Mouse (Mus musculus) forebrain, embryonic 15.5 days (tissue): ENCODE results near the gene Ptprt. TPM values are rescaled to one million over a fixed set of nuclear protein-coding genes. Genes with fewer than 3 reads are reported as not detected.

ENCODE experiments used
- ATAC-seq: fragments of 200-750 bp; cut with Nextera tagmentation; replicated peaks from 2 replicates; pipeline ENCODE4 v1.8.0; 2017; ENCODE audit warnings: mild to moderate bottlenecking, moderate TSS enrichment, moderate library complexity
- H3K27ac ChIP-seq: fragments of 300-500 bp; sonication (generic); replicated peaks from 2 replicates; pipeline ENCODE4 v1.5.1; 2015; ENCODE audit warnings: mild to moderate bottlenecking, inconsistent platforms
- H3K27me3 ChIP-seq: fragments of 300-500 bp; sonication (generic); 2 replicates; pipeline ENCODE4 v1.6.1; 2015; ENCODE audit warnings: inconsistent platforms
- H3K36me3 ChIP-seq: fragments of 300-500 bp; sonication (generic); 2 replicates; pipeline ENCODE4 v1.6.1; 2015; ENCODE audit warnings: mild to moderate bottlenecking, inconsistent platforms
- H3K4me1 ChIP-seq: fragments of 300-500 bp; sonication (generic); 2 replicates; pipeline ENCODE4 v1.6.1; 2015; ENCODE audit warnings: inconsistent platforms
- H3K4me2 ChIP-seq: fragments of 300-500 bp; sonication (generic); replicated peaks from 2 replicates; pipeline ENCODE4 v1.6.1; 2015; ENCODE audit warnings: mild to moderate bottlenecking, inconsistent platforms
- H3K4me3 ChIP-seq: fragments of 300-500 bp; sonication (generic); 2 replicates; pipeline ENCODE4 v1.5.1; 2015; ENCODE audit warnings: mild to moderate bottlenecking, inconsistent platforms
- H3K9ac ChIP-seq: fragments of 300-500 bp; sonication (generic); replicated peaks from 2 replicates; pipeline ENCODE4 v1.6.1; 2015; ENCODE audit warnings: mild to moderate bottlenecking, inconsistent platforms
- H3K9me3 ChIP-seq: fragments of 300-500 bp; sonication (generic); 2 replicates; pipeline ENCODE4 v1.6.1; 2016; ENCODE audit warnings: inconsistent platforms
- WGBS: fragments of 180-500 bp; shearing (Covaris S2); methylation state at CpG from one replicate; pipeline ENCODE4 v1.1.7; 2015; ENCODE audit warnings: mixed read lengths; 5-methylcytosine and 5-hydroxymethylcytosine counted together
- polyA plus RNA-seq: library from polyadenylated mRNA; unstranded; fragments of >200 nt; fragmentation: Nextera tagmentation; extraction: Ambion mirVana; gene quantifications from 2 replicates; pipeline ENCODE4 v1.2.1, GENCODE M21; 2015

Gene Ptprt
- polyA plus RNA-seq, 1 experiment from 2014 or later = 8.2 TPM

DNA sequence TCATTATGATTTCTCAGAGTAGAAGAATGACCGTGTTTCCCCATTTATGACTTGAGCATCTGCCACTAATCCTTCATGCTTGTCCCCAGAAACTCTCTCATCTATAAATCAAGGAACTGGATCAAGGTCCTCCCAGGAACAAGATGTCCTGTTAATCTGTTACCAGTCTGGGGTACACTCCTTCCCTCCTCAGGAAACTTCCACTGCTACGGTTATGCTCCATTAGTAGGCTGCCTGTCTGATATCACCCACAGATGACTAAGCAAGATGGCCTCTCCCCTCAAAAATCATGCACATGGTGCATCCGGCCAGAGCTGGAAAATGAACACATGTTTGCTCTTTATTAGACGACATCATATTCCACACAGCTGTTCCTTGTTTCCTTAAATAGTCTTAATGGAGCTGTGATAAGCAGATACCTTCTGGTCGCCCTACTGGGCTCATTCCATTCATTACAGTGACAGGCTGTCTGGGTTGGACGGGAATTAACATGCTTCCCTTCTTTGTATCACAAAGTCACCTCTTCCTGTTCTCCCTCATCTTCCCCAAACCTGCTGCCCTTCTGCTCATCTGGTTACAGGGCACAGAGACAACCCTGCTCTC is 1060.6 kb downstream of the Ptprt start:
- Histone ChIP-seq H3K36me3 (no peaks in the 10 kb centered on the region), H3K4me1 (no peaks in the 10 kb centered on the region), H3K27ac (no peak overlapping the region), H3K4me3 (no peak overlapping the region), H3K9me3 (no peaks in the 10 kb centered on the region), H3K27me3 (no peaks in the 10 kb centered on the region), H3K9ac (no peak overlapping the region), H3K4me2 (no peak overlapping the region)
- no peak for ATAC-seq
- 66% methylated on average over 6 of the region's 6 CpGs for WGBS

DNA sequence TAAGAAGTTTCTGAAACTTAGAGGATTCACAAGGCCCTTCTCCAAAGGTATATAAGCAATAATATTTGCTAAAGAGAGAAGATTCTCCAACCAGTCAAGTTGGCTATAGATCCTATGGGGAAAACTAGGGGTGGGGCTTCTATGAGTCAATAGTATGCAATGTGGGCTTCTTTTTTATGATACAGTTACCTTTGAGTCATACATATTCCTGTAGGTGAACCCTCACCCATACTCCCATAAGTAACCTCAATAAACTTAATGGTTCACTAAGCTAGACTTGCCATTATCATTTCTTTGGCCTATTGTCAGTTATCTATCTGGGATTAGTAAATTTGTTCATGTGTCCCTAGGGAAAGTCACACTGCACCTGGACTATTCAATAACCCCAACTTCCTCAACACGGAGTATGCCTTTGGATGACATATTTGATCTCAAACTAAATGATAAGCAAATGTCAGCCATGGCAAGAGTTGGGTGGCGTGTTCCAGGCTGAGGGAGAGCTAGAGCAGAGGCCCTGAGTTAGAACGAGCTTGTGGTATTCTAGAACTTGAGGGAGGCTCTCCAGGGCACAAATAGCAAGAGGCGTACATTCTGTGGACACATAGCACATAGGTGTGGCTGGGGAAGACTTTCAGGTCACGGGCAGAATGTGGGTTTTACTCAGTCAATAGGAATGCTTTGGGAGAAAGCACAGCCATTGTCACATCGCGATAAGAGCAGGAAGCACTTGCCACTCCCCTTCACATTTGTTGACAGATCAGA is 1067.4 kb downstream of the Ptprt start:
- Histone ChIP-seq H3K4me2 (no peak overlapping the region), H3K4me3 (no peak overlapping the region), H3K27ac (no peak overlapping the region), H3K9ac (no peak overlapping the region), H3K9me3 (no peaks in the 10 kb centered on the region), H3K4me1 (no peaks in the 10 kb centered on the region), H3K27me3 (no peaks in the 10 kb centered on the region), H3K36me3 (no peaks in the 10 kb centered on the region)
- 93% methylated on average over 7 of the region's 7 CpGs for WGBS
- no peak for ATAC-seq

DNA sequence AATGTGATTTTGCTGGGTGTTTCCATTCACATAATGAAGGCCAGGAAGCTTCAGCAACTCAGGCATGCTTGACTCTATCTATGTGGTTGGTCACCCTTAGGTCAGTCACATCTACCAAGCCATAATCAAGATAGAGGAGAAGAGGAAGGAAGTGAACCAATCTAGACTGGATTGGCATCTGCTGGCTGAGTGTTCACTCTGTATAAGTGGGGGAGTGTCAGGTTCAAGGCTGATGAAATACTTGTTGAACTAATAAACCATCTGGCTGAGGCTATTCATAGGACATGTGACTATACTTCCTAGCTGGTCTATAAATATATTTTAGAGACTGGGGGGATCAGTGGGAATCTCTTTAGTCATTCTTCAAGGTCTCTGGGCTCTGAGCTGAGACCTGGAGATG is 1086.5 kb downstream of the Ptprt start:
- Histone ChIP-seq H3K9me3 (no peaks in the 10 kb centered on the region), H3K27ac (no peak overlapping the region), H3K4me2 (no peak overlapping the region), H3K4me3 (no peak overlapping the region), H3K36me3 (no peaks in the 10 kb centered on the region), H3K9ac (no peak overlapping the region), H3K27me3 (no peaks in the 10 kb centered on the region), H3K4me1 (0 out of 2 replicates have a peak, but pooled peaks cover 7% of the 10 kb centered on the region)
- no peak for ATAC-seq

DNA sequence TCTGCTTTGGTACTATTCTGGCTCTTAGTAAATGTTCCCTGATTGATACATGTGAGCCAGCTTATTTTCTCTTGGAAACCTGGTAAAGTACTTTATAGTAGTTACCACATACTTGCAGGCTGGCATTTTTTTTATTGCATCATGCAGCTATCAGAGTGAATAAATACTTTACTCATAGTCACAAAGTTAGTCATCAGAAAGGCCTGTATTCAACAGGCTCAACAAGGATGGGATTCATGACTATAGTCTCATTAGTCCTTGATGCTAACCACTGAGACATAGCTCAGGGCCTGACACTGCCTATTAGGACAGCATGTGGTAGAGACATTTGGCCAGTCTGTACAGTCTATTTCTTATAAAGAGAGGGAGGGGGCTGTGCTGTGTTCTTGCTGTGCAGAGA is 1088.7 kb downstream of the Ptprt start:
- H3K36me3 ChIP-seq = no peaks in the 10 kb centered on the region
- 0 out of 2 replicates have a peak, but pooled peaks cover 7% of the 10 kb centered on the region for H3K4me1 ChIP-seq
- no peaks in the 10 kb centered on the region for H3K27me3 ChIP-seq
- no peaks in the 10 kb centered on the region for H3K9me3 ChIP-seq
- no peak overlapping the region for H3K9ac ChIP-seq
- H3K4me3 ChIP-seq = no peak overlapping the region
- ATAC-seq = no peak
- H3K4me2 ChIP-seq = no peak overlapping the region
- no peak overlapping the region for H3K27ac ChIP-seq

DNA sequence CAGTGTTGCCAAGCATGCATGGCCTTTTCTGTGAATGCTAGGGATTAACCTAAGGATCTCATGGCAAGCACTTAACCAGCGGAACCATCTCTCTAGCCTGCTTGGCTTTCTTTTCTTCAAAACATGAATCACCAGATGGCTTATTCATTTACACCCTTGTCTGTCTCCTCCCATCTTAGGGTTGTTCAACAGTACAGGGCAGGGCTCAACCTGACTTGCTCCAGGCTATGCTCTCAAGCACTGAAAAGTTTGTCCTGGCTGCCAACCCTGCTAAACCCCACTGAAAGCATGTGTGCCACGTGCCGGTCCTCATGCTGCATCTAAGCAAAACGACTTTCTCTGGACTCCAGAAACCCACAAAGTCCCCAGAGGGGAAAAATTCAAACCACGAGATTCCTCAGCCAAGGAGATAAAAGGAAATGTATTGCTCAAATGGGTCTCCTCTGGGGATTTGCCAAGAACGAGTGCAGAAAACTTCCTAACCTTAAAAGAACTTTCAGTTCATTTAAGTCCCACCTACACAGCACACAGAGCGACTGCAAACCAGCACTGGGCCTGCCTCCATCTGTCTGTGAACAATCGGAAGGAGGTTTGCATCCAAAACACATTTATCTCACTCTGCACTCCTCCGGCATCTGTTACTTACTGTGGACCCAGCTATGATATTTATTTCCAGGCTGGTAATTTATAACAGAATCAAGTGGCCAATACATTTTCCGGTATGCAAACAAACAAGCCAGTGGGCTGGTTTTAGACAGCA is 1090.5 kb downstream of the Ptprt start:
- Histone ChIP-seq H3K4me2 (no peak overlapping the region), H3K4me1 (0 out of 2 replicates have a peak, but pooled peaks cover 7% of the 10 kb centered on the region), H3K27me3 (no peaks in the 10 kb centered on the region), H3K36me3 (no peaks in the 10 kb centered on the region), H3K27ac (no peak overlapping the region), H3K9ac (no peak overlapping the region), H3K4me3 (no peak overlapping the region), H3K9me3 (no peaks in the 10 kb centered on the region)
- 65% methylated on average over 10 of the region's 10 CpGs for WGBS
- ATAC-seq = no peak

DNA sequence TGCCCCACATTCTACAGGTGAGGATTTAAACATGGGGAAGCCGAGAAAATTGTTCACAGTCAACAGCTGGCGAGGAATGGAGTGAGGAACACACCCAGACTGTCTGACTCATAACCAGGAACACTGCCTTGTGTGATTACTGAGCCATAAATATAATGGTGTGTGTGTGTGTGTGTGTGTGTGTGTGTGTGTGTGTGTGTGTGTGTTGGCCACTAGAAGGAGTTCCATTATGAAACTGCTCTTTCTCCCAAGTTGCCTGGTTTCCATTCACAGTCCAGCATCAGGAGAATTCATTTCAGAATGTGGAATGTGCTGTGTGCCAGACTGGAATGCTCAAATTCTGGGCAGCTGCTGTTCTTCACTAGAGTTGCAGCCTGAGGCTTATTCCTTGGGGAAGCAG is 1099.4 kb downstream of the Ptprt start:
- H3K4me3 ChIP-seq = no peak overlapping the region
- H3K9ac ChIP-seq = no peak overlapping the region
- no peaks in the 10 kb centered on the region for H3K27me3 ChIP-seq
- no peak for ATAC-seq
- no peaks in the 10 kb centered on the region for H3K36me3 ChIP-seq
- H3K27ac ChIP-seq = no peak overlapping the region
- no peaks in the 10 kb centered on the region for H3K9me3 ChIP-seq
- WGBS = 75% methylated on average over 2 of the region's 2 CpGs
- no peak overlapping the region for H3K4me2 ChIP-seq
- H3K4me1 ChIP-seq = no peaks in the 10 kb centered on the region

DNA sequence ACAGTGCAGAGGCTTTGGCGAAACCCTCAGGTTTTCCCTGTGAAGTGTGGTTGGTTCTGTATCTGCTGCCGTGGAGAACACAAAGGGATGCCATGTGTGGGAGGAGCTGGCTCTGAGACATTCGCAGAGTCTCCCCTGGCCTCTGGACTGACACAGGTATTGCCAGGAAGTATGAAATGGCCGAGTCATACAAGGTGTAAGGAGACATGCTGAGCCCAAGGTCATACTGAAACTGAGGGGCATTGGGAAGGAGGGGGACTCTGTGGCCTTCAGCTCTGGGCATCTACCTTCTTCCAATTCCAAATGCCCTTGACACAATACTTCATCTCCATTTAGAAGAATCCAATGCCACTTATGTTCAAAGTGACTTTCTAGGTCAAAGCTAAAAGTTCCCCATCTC is 1103.1 kb downstream of the Ptprt start:
- no peaks in the 10 kb centered on the region for H3K9me3 ChIP-seq
- H3K27me3 ChIP-seq = no peaks in the 10 kb centered on the region
- no peak overlapping the region for H3K27ac ChIP-seq
- H3K4me2 ChIP-seq = no peak overlapping the region
- no peak overlapping the region for H3K9ac ChIP-seq
- no peaks in the 10 kb centered on the region for H3K4me1 ChIP-seq
- H3K36me3 ChIP-seq = no peaks in the 10 kb centered on the region
- no peak for ATAC-seq
- 80% methylated on average over 4 of the region's 4 CpGs for WGBS
- no peak overlapping the region for H3K4me3 ChIP-seq

DNA sequence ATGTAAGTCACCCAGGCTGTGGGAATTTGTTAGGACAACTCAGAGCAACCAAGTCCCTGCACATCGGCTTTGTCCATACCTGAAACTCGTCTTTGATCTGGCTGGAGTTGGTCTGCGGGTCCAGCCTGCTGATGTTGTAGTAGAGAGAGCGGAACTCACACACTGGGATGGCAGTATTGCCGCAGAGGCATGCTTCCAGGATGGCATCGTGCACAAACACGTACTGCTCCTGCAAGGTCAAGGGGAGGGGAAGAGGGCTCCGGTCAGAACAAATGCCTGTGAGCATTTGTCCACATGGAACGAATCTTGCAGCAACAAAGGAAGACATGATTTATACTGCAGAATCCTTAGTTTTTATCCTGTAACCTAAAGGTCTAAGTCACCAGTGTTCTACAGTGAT is 1107.3 kb downstream of the Ptprt start:
- Histone ChIP-seq H3K4me3 (no peak overlapping the region), H3K36me3 (no peaks in the 10 kb centered on the region), H3K27ac (no peak overlapping the region), H3K27me3 (no peaks in the 10 kb centered on the region), H3K9me3 (no peaks in the 10 kb centered on the region), H3K4me2 (no peak overlapping the region), H3K4me1 (no peaks in the 10 kb centered on the region), H3K9ac (no peak overlapping the region)
- no peak for ATAC-seq
- WGBS = 91% methylated on average over 9 of the region's 9 CpGs

DNA sequence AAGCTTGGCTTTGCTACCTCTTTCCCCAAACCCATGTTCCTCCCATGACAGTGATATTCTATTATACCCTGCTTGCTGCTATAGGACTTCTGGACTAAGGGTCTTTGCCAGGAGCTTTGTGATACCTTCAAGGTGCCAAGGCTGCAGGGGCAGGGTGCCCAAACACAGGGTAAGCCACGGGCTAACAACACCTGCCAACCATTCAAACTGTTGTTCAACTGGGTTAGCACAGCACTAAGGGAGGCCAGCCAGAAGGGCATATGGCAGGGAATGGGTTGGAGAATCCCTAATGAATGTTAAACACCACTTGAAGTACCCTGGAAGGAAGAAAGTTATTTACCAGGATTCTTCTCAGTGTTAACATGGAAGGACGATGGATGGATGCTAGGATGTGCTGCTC is 1108.9 kb downstream of the Ptprt start:
- Histone ChIP-seq H3K27ac (no peak overlapping the region), H3K4me1 (0 out of 2 replicates have a peak, but pooled peaks cover 5% of the 10 kb centered on the region), H3K9me3 (no peaks in the 10 kb centered on the region), H3K9ac (no peak overlapping the region), H3K4me3 (no peak overlapping the region), H3K4me2 (no peak overlapping the region), H3K27me3 (no peaks in the 10 kb centered on the region), H3K36me3 (no peaks in the 10 kb centered on the region)
- 85% methylated on average over 2 of the region's 2 CpGs for WGBS
- ATAC-seq = no peak

DNA sequence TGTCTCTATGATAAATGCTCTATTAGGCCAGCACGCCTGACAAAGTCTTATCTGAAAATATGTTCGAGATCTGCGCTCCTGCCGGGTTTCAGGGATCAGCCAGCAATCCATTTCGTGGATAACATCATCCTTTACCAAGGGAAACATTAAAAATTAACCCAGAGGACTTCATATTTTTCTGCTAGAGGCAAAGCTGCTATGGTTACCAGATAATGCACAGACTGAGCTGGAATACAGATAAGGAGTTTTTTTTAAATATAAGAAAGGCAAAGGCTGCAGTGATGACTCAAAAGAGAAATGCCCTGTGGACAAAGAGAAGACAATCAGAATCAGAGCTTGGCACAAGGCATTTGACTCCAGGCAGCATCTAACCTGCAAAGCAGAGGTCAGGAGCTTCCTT is 1111.4 kb downstream of the Ptprt start:
- Histone ChIP-seq H3K4me1 (0 out of 2 replicates have a peak, but pooled peaks cover 6% of the 10 kb centered on the region), H3K27me3 (no peaks in the 10 kb centered on the region), H3K27ac (no peak overlapping the region), H3K36me3 (no peaks in the 10 kb centered on the region), H3K9me3 (no peaks in the 10 kb centered on the region), H3K9ac (no peak overlapping the region), H3K4me3 (no peak overlapping the region), H3K4me2 (no peak overlapping the region)
- 83% methylated on average over 5 of the region's 5 CpGs for WGBS
- ATAC-seq = no peak

DNA sequence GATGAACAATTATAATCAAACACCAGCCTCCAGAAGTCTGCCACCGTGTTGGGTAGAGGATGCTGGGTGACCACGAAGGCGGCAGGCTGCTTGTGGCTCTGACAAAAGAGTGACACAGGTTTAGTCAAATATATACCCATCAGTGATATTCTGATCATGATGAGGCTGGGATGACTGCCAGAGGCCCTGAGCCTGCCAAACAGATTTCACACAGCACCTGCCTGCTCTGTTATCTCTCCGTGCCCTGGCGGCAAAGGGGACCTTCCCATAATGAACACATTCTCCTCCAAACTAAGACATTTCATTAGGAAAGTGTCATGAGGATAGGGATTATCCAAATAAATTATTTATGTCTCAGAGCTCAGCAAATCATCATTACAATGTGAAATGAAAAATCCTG is 1113.6 kb downstream of the Ptprt start:
- H3K4me3 ChIP-seq = no peak overlapping the region
- H3K9me3 ChIP-seq = no peaks in the 10 kb centered on the region
- no peak overlapping the region for H3K4me2 ChIP-seq
- no peaks in the 10 kb centered on the region for H3K36me3 ChIP-seq
- H3K27ac ChIP-seq = no peak overlapping the region
- no peak overlapping the region for H3K9ac ChIP-seq
- no peak for ATAC-seq
- H3K27me3 ChIP-seq = no peaks in the 10 kb centered on the region
- WGBS = 66% methylated on average over 5 of the region's 5 CpGs
- H3K4me1 ChIP-seq = 0 out of 2 replicates have a peak, but pooled peaks cover 6% of the 10 kb centered on the region

DNA sequence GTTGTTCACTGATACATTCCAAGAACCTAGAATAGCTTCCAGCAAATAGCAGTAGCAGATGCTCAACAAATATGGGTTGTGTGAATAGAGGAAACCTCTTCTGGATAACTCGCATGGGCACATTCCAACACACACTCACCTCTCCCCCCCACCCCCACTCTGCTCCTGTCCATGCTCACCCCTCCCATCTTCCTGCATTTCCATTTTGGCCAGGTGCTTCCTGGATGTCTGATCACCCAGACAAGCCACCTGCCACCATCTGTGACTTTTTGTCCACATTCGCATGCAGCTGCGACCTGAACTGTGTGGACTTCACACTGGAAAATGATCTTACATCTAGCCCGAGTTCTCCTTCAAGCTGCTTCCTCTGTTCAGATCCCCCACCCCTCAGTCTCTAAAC is 1115.5 kb downstream of the Ptprt start:
- WGBS = 88% methylated on average over 4 of the region's 4 CpGs

More for the DNA sequence above, 1115.5 kb downstream of the Ptprt start:
- Histone ChIP-seq H3K4me3 (no peak overlapping the region), H3K9ac (no peak overlapping the region), H3K9me3 (no peaks in the 10 kb centered on the region), H3K4me1 (0 out of 2 replicates have a peak, but pooled peaks cover 6% of the 10 kb centered on the region), H3K27me3 (no peaks in the 10 kb centered on the region), H3K4me2 (no peak overlapping the region), H3K36me3 (no peaks in the 10 kb centered on the region), H3K27ac (no peak overlapping the region)
- no peak for ATAC-seq
